Mouse (Mus musculus) gastrocnemius, postnatal 25 days (tissue): ENCODE measurements around the gene Micall2. TPM values are rescaled to one million over a fixed set of nuclear protein-coding genes. Genes with fewer than 3 reads are reported as not detected.
A peak's percentile ranks its signal among the peaks of the same experiment; 100 is the strongest.

Source experiments
- DNase-seq: peaks from one replicate; pipeline ENCODE4 v3.0.0; 2022
- microRNA-seq, 2 experiments: library from miRNA; unstranded; fragments of <30 nt; microRNA quantifications; one replicate each; pipeline ENCODE4 v1.2.0; 2021; ENCODE audit warnings: borderline replicate concordance in 2 of 2
- total RNA-seq, 2 experiments: library from RNA; stranded (reverse); gene quantifications; 1 replicate in 1 of 2; 2 replicates in 1 of 2; pipeline ENCODE4 v1.2.3; 2021

The Micall2 gene
- total RNA-seq, 2 experiments from 2014 or later: 0.64 to 1.3 TPM

DNA sequence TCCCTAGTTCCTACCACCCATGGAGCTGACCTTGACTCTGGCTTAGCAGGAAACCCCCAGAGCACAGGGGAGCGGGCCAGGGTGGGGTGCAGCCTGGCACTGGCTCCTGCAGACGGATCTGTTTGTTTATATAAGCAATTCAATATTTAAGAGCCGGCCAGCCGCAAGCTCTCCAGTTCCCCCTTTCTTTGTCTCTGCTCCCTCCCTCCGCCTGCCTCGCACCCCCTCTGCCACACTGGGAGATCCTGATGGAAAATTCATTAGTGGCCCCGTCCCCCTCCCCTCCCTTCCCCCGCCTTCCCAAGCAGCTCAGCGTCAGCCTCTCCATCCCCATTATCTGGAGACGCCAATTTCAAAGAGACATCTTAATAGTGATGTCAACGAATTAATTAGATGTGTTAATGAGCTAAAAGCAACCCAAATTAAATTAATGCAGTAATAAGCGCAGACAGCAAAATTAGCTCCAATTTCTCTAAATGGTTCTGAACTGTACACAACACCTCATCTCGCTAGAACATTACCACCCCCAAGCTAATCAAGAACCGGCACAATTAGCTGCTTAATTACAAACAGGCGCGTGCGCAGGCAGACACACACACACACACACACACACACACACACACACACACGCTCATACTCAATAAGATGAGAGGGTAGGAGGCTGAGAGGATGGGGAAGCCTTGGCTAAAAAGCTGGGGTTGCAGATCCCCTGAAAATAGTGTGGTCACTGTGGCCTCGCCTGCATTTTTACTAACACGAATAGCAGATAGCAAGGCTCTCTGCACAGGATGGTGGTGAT is 54.1 kb downstream of the Micall2 start:
- DNase-seq: no peak

DNA sequence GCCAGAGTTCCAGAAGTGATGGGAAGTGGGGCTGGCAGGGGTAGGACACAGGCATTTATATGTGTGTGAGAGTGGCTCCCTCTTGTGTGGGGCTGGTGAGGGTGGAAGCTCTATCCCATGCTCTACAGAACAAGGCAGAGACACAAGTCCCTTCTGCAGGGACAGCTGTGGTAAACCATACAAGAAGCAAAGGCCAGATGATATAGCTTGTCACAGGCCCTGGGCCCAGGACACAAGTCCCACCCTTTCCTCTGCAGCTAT is 60.5 kb downstream of the Micall2 start:
- no peak for DNase-seq

DNA sequence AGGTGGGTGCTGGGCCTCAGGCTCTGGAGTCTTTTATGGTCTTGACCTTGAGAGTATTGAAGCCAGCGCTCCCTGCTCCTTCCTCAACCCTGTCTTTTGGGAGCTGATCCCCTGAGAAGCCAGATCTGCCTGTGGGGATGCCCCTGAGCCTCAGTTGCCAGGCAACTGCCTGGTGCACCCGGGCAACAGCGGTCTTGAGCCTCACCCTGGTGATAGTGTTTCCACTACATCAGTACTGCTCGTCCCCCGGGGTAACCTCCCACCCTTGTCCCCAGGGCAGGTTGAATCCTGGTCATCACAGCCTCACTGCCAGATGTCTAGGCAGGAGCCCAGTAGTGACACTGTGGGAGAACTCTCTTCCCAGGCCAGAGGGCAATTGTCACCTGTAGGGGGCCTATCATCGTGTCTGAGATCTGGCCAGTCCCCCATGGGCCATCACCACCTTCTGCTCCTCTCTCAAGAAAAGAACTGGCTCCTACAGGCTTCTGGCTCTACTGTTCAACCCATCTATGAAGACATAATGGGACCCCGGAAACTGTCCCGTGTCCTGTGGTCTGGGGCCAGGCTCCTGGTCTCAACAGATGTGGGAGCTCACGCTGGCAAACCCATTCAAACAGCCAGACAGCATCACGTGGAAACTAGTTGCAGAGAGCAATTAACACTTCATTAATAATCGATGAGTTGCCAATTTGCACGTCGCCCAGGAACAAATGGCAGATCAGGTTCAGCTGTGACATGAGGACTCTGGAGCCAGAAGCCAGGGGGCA is 61.0 kb downstream of the Micall2 start:
- no peak for DNase-seq

DNA sequence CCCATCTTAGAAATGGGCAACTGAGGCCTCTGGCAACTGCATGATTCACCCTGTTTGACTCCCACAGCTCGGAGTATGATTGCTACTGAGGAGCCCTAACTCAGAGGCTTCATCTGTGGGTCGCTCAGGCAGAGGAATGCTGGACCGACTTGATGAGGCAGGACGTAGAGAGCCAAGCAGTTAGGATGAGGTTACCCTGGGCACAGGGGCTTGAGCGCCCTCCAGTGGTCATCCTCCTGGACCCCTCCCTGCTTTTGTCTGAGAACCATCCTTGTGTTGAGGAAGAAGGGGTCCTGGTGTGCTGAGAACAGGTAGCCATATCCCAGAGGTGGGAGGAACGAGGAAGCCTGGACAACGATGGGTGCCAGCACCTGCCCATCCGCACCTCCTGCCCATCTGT is 66.8 kb downstream of the Micall2 start:
- DNase-seq: no peak

DNA sequence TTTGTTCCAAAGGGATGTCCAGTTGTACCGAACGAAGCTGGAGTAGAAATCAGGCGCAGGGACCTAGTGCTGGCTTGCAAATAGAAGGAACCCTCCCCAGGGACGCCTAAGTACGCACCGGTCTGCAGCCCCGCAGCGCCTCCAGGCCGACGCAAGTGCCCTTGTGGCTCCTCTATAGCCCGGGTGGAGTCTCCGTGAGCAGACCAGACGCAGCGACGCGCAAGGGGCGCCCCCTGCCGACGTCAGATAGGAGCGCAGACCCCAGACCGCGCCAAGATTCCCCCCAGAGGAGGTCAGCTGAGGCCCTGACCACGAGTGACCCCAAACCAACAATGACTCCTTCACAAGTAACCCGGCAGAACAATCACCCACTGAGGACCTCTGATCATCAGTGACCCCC is 67.6 kb downstream of the Micall2 start:
- peak; percentile 34 for DNase-seq

DNA sequence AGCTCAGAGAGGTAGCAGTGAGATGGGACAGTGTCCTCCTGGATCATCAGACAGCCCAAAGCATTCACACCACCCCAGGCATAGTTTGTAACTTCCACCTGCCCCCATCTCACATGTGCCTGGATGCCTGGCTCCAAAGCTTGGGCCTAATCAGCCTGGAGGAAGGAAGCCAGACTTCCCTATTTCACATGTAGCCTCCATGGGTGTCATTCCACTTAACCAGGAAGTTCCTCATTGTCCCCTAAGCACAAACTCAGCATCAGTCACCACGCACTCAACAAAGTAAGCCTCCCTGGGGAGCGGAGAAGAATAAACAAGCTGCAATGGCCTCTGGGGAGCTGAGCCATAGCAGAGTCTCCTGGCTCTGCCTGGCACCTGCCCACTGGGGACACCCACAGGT is 69.6 kb downstream of the Micall2 start:
- DNase-seq: no peak

DNA sequence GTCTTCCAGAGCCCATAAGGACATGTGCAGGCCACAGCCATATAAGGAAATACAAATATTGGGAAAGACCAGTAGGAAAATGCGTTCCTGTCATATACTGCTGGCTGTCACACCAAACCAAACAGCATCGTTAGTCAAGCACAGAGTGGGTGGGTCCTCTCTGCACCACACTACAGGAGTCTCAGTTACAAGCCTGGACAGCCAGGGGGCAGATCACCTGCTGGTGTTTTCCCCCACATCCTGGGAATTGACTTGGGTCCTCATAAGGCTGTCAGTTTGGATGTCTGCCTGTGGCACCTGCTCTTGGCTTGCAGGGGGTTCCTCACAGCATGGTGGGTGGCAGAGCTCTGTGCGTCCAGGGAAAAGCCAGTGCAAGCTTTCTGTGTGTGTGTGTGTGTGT is 70.8 kb downstream of the Micall2 start:
- no peak for DNase-seq

DNA sequence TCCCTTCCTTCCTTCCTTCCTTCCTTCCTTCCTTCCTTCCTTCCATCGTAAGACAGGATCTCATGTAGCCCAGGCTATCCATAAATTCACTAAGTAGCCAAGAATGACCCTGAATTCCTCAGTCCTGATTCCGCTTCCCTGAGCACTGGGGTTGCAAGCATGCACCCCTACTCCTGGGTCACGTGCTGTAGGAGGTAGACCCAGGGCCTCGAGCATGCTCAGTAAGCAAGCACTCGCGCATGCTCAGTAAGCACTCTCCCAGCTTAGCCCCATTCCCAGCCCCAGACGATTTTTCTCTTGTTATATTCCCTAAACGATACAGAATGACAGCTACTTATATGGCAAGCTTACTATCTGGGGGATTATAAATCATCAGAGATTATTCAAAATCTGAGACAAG is 74.4 kb downstream of the Micall2 start:
- no peak for DNase-seq

DNA sequence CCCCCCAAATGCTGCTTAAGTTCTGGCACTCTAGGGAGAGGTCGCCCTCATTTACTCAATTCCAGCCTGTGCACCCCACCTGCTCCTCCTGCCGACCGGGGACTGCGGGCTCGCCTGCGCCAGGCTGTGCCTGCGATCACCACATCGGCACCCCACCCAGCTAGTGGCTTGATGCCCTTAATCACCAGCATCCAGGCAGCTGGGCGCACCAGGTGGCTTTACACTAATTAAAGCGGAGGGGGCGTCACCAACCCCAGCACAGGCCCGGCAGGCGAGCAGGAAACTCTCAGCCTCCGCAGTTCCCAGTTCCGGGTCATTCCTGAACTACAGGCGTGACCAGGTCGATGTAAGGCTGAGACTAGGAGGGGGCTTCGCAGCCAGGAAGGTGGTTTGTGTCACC is 76.8 kb downstream of the Micall2 start:
- no peak for DNase-seq

DNA sequence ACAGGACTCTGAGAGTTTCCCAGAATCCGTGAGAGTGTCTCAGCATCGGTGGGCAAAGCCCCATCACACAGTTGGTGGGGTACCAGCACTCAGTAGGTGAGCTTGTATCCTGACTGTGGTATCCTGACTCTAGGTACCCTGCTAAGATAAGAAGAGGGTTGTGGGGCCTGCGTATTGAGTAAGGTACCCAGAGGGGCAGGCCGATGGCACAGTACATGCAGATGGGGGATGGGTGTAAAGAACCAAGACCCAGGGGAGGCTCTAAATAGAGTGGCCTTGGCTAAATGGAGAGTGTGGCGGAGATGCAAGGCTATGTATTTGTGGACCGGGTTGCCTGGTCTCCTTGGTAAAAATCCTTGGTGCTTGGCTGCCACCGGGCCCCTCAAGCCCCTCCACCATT is 77.3 kb downstream of the Micall2 start:
- no peak for DNase-seq

DNA sequence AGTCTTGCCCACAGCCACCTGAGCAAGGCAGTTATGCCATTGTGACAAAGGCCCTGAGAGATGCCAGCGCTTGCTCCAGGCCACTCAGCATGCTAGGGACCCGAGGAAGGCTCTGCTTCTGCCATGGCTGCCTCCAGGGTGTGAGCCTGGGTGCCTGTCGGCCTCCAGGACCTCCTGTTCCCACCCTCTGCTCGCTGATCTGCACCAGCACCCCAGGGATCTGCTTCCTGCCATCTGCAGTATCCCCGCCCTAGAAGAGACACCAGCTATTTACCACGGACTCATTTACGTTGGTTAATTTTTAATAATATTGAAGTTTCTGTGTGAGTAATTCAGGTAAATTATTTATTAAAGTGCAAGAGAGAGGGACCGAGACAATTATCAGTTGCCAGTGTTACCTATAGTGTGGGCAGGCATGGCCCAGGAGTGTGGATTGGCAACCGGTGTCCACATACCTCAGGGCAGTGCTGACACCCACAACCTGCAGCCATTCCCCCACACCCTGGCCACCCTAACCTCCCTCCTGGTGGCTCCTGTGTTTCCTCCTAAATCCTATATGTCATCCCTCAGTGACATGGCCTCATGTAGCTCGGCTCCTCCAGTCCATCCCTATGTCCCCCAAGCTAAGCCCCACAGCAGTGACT is 78.1 kb downstream of the Micall2 start:
- DNase-seq: no peak

Small RNA genes lying within 50 kb of the gene (microRNA-seq; reads per million reads assigned to microRNA genes)
- 0 reads per million in 2 experiments for gene Mir7037

Other genes starting within 250 kb of the Micall2 start
- gene Uncx, start 192.8 kb downstream of the Micall2 start, total RNA-seq: not detected
- gene Ints1, start 39.3 kb upstream of the Micall2 start, total RNA-seq: 10 to 100 TPM; 25.6 to 32.1 TPM
- gene Mafk, start 55.2 kb upstream of the Micall2 start, total RNA-seq: 10 to 100 TPM; 12.9 to 17.5 TPM
- gene Tmem184a, start 83.6 kb upstream of the Micall2 start, total RNA-seq: under 1 TPM; 0.80 to 0.87 TPM
- not detected for gene Gm26938, start 90.1 kb upstream of the Micall2 start, total RNA-seq
- gene Psmg3, start 90.5 kb upstream of the Micall2 start, total RNA-seq: 1 to 10 TPM; 7.4 to 9.2 TPM
- gene Elfn1, start 171.6 kb upstream of the Micall2 start, total RNA-seq: not detected